Mouse (Mus musculus) heart, postnatal 0 days (tissue): ENCODE measurements at regions not wholly inside any gene's neighbourhood (a gene's known extent, or its start where the extent isn't known, plus 50 kb on each side); places are given as distances from the start of the nearest gene placed in this dataset.

ENCODE experiments used
- CTCF ChIP-seq: IDR thresholded peaks from 2 replicates; pipeline ENCODE4 v1.5.1; 2016; ENCODE audit warnings: antibody characterized with exemption, control low read depth, low read depth
- EP300 ChIP-seq: IDR thresholded peaks from 2 replicates; pipeline ENCODE4 v1.6.1; 2016; ENCODE audit warnings: antibody characterized with exemption, low read depth

DNA sequence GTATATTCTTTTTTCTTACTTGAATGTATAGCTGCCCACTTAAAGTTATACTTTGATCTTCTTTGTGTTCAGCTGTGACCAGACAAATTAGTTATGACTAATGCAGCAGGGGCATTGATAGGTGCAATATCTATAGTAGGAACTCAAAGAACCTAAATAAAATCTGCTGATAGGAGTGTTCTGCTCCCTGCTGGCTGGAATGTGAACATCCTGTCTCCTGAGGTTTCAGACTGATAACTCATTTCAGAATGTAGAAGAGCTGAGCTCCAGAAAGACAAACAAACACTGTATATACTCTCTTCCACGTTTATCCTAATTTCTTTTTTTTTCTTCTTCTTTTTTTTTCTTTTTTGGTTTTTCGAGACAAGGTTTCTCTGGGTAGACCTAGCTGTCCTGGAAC, 146.9 kb downstream of the Gpat3 start:
- TF ChIP-seq CTCF (peak; percentile 17), EP300 (no peak)
